In genomic region chr12:41485512-41486215, GRCm38 (mm10) we compare ENCODE assay signal across 8 mouse cellular contexts. TPM values are rescaled to one million over a fixed set of nuclear protein-coding genes. Genes with fewer than 3 reads are reported as not detected.
A peak's percentile ranks its signal among the peaks of the same experiment; 100 is the strongest.
DNase-seq lines count a peak whose midpoint lies in the region; ATAC-seq and TF ChIP-seq lines count a peak whose summit lies in the region.

No protein-coding gene starts in this region.

- no peaks in the 10 kb centered on the region for H3K9me3 ChIP-seq in embryonic facial prominence, embryonic 15.5 days (replicated peaks)
- H3K9me3 ChIP-seq in heart, embryonic 12.5 days (replicated peaks) = no peaks in the 10 kb centered on the region
- no peaks in the 10 kb centered on the region for H3K9me3 ChIP-seq in kidney, postnatal 0 days (replicated peaks; ENCODE audit: low read length)
- H3K9me3 ChIP-seq in limb, embryonic 15.5 days = no peaks in the 10 kb centered on the region
- no peaks in the 10 kb centered on the region for H3K9me3 ChIP-seq in midbrain, postnatal 0 days (ENCODE audit: low read length)

- H3K4me1 ChIP-seq in embryonic facial prominence, embryonic 15.5 days = peaks cover 9% of the 10 kb centered on the region; the same call in 1 of the 2 replicates
- peaks cover 13% of the 10 kb centered on the region; the same call in 1 of the 2 replicates for H3K4me1 ChIP-seq in heart, embryonic 12.5 days (replicated peaks)
- H3K4me1 ChIP-seq in kidney, postnatal 0 days (replicated peaks; ENCODE audit: insufficient read depth, low read length) = no peaks in the 10 kb centered on the region
- peaks cover 12% of the 10 kb centered on the region for H3K4me1 ChIP-seq in limb, embryonic 15.5 days
- peaks cover 3% of the 10 kb centered on the region; the same call in 1 of the 2 replicates for H3K4me1 ChIP-seq in midbrain, postnatal 0 days (ENCODE audit: insufficient read depth, low read length)

- DNase-seq in urinary bladder, postnatal 14 days (ENCODE audit: low spot score) = peak; percentile 8
- no peak for DNase-seq in urinary bladder, postnatal 25 days (ENCODE audit: low spot score)
- peak; percentile 69 for DNase-seq in kidney, postnatal 0 days (ENCODE audit: low spot score)
- peak; percentile 96 for DNase-seq in midbrain, postnatal 0 days (ENCODE audit: low spot score)
- DNase-seq in thymus, adult 18-20 months = no peak

- 10% methylated on average over 12 of the region's 12 CpGs for WGBS in embryonic facial prominence, embryonic 15.5 days
- 16% methylated on average over 12 of the region's 12 CpGs for WGBS in heart, embryonic 12.5 days
- 6% methylated on average over 12 of the region's 12 CpGs for WGBS in kidney, postnatal 0 days
- whole genome bisulfite sequencing in limb, embryonic 15.5 days = 11% methylated on average over 12 of the region's 12 CpGs
- WGBS in midbrain, postnatal 0 days = 5% methylated on average over 12 of the region's 12 CpGs

- no peak overlapping the region for H3K9ac ChIP-seq in embryonic facial prominence, embryonic 15.5 days
- no peak overlapping the region for H3K9ac ChIP-seq in heart, embryonic 12.5 days
- H3K9ac ChIP-seq in kidney, postnatal 0 days (ENCODE audit: low read depth, low read length) = peak overlapping the region; percentile 20; the same call in 1 of the 2 replicates
- 0 out of 2 replicates have a peak overlapping the region, but pooled peaks have one; percentile 2 for H3K9ac ChIP-seq in limb, embryonic 15.5 days
- peak overlapping the region; percentile 69 for H3K9ac ChIP-seq in midbrain, postnatal 0 days (replicated peaks; ENCODE audit: low read length, poor library complexity, severe bottlenecking)

- peak; percentile 81 for ATAC-seq in embryonic facial prominence, embryonic 15.5 days (ENCODE audit: insufficient number of reproducible peaks, low FRiP score, low TSS enrichment, low read depth)
- ATAC-seq in heart, embryonic 12.5 days (ENCODE audit: insufficient number of reproducible peaks, low FRiP score) = peak; percentile 73; the same call in 1 of the 2 replicates
- peak; percentile 79; the same call in 1 of the 2 replicates for ATAC-seq in kidney, postnatal 0 days (replicated peaks; ENCODE audit: low FRiP score, low read depth)
- ATAC-seq in limb, embryonic 15.5 days (ENCODE audit: insufficient number of reproducible peaks, low FRiP score, low TSS enrichment, low read depth) = no peak
- peak; percentile 92 for ATAC-seq in midbrain, postnatal 0 days (ENCODE audit: low FRiP score)

- H3K36me3 ChIP-seq in embryonic facial prominence, embryonic 15.5 days = no peaks in the 10 kb centered on the region
- H3K36me3 ChIP-seq in heart, embryonic 12.5 days = no peaks in the 10 kb centered on the region
- H3K36me3 ChIP-seq in kidney, postnatal 0 days (ENCODE audit: insufficient read depth, low read length) = no peaks in the 10 kb centered on the region
- H3K36me3 ChIP-seq in limb, embryonic 15.5 days = no peaks in the 10 kb centered on the region
- no peaks in the 10 kb centered on the region for H3K36me3 ChIP-seq in midbrain, postnatal 0 days (ENCODE audit: insufficient read depth, low read length)

- H3K27me3 ChIP-seq in embryonic facial prominence, embryonic 15.5 days = no peaks in the 10 kb centered on the region
- H3K27me3 ChIP-seq in heart, embryonic 12.5 days (replicated peaks) = no peaks in the 10 kb centered on the region
- no peaks in the 10 kb centered on the region for H3K27me3 ChIP-seq in kidney, postnatal 0 days (ENCODE audit: insufficient read depth, low read length)
- no peaks in the 10 kb centered on the region for H3K27me3 ChIP-seq in limb, embryonic 15.5 days
- H3K27me3 ChIP-seq in midbrain, postnatal 0 days (ENCODE audit: insufficient read depth, low read length) = no peaks in the 10 kb centered on the region

- H3K4me2 ChIP-seq in embryonic facial prominence, embryonic 15.5 days (replicated peaks) = peak overlapping the region; percentile 58
- H3K4me2 ChIP-seq in heart, embryonic 12.5 days = peak overlapping the region; percentile 76
- peak overlapping the region; percentile 73 for H3K4me2 ChIP-seq in kidney, postnatal 0 days (ENCODE audit: low read length)
- H3K4me2 ChIP-seq in limb, embryonic 15.5 days = peak overlapping the region; percentile 49
- H3K4me2 ChIP-seq in midbrain, postnatal 0 days (ENCODE audit: low read depth, low read length, poor library complexity, severe bottlenecking) = peak overlapping the region; percentile 57

- no peak for TF ChIP-seq CTCF in kidney, postnatal 0 days (IDR thresholded peaks at IDR 0.05; ENCODE audit: low read depth)
- no peak for TF ChIP-seq CTCF in midbrain, postnatal 0 days (IDR thresholded peaks at IDR 0.05)

- H3K4me3 ChIP-seq in embryonic facial prominence, embryonic 15.5 days (replicated peaks) = peak overlapping the region; percentile 44
- H3K4me3 ChIP-seq in heart, embryonic 12.5 days = peak overlapping the region; percentile 52
- H3K4me3 ChIP-seq in kidney, postnatal 0 days (replicated peaks; ENCODE audit: low read depth, low read length) = peak overlapping the region; percentile 31
- peak overlapping the region; percentile 45 for H3K4me3 ChIP-seq in limb, embryonic 15.5 days
- peak overlapping the region; percentile 53 for H3K4me3 ChIP-seq in midbrain, postnatal 0 days (ENCODE audit: low read depth, low read length)

- no peak overlapping the region; the same call in 1 of the 2 replicates for H3K27ac ChIP-seq in embryonic facial prominence, embryonic 15.5 days (replicated peaks)
- H3K27ac ChIP-seq in heart, embryonic 12.5 days (ENCODE audit: poor library complexity, severe bottlenecking) = no peak overlapping the region
- H3K27ac ChIP-seq in kidney, postnatal 0 days = no peak overlapping the region
- peak overlapping the region; percentile 38; the same call in 1 of the 2 replicates for H3K27ac ChIP-seq in limb, embryonic 15.5 days
- H3K27ac ChIP-seq in midbrain, postnatal 0 days (ENCODE audit: low read depth, low read length) = peak overlapping the region; percentile 80

RNA-seq across cellular contexts. Expression of gene Lrrn3, which starts 0.6 kb away (rescaled TPM):
- 12.3 and 13.8 TPM in 2 replicates for polyA plus RNA-seq in embryonic facial prominence, embryonic 15.5 days (2015; fragmentation: Nextera tagmentation; extraction: Ambion mirVana)
- 5.2 and 6.3 TPM in 2 replicates for polyA plus RNA-seq in heart, embryonic 12.5 days (2016; fragmentation: Nextera tagmentation; extraction: Ambion mirVana)
- 2.7 and 2.8 TPM in 2 replicates for polyA plus RNA-seq in kidney, postnatal 0 days (2015; fragmentation: Nextera tagmentation; extraction: Ambion mirVana)
- 7.7 and 9.2 TPM in 2 replicates for polyA plus RNA-seq in limb, embryonic 15.5 days (2015; fragmentation: Nextera tagmentation; extraction: Ambion mirVana)
- 101 and 110 TPM in 2 replicates for total RNA-seq in midbrain, postnatal 0 days (2014; rRNA removed)
- polyA plus RNA-seq in midbrain, postnatal 0 days (2015; fragmentation: Nextera tagmentation; extraction: Ambion mirVana) = 84.4 and 89.3 TPM in 2 replicates

Comparison
In these comparisons a context has a peak if more than half of its experiments do, and no peak if none do; other contexts are left out.
1. DNase-seq: peak in urinary bladder, postnatal 14 days (single experiment), kidney, postnatal 0 days (single experiment) and midbrain, postnatal 0 days (single experiment); none in urinary bladder, postnatal 25 days (single experiment) and thymus, adult 18-20 months (0 of 2).
2. H3K27ac ChIP-seq: peak in limb, embryonic 15.5 days (single experiment) and midbrain, postnatal 0 days (single experiment); none in embryonic facial prominence, embryonic 15.5 days (single experiment), heart, embryonic 12.5 days (single experiment) and kidney, postnatal 0 days (single experiment).
3. H3K9ac ChIP-seq: peak in kidney, postnatal 0 days (single experiment), limb, embryonic 15.5 days (single experiment) and midbrain, postnatal 0 days (single experiment); none in embryonic facial prominence, embryonic 15.5 days (single experiment) and heart, embryonic 12.5 days (single experiment).
4. Peak in every context shown above with its lines, with median percentiles within 50 percentile points of each other: H3K4me2 ChIP-seq and H3K4me3 ChIP-seq.